Mouse (Mus musculus): ENCODE measurements around the gene Gm10447.

GRCm38 (mm10) chr11:53486351-53486750 lies 29.4 kb upstream of the Gm10447 start:
- TF ChIP-seq POLR2A (IDR thresholded peaks at IDR 0.05; ENCODE audit: low read depth, low read length): no peak
- no peak for TF ChIP-seq CTCF (IDR thresholded peaks at IDR 0.05; ENCODE audit: extremely low read depth, insufficient read length, insufficient replicate concordance, low read depth, low read length)

Data from small intestine, adult 2 months (tissue).